Mouse (Mus musculus) myocyte (in vitro differentiated cells): Measurements from ENCODE around the gene Ahcyl2. TPM values are rescaled to one million over a fixed set of nuclear protein-coding genes. Genes with fewer than 3 reads are reported as not detected.

Experiments used
- H3K27me3 ChIP-seq: one replicate; pipeline ENCODE4 v1.6.1; 2011; ENCODE audit not compliant: control insufficient read depth, insufficient read depth, insufficient read length
- H3K36me3 ChIP-seq: one replicate; pipeline ENCODE4 v1.6.1; 2011; ENCODE audit not compliant: control insufficient read depth, insufficient read depth
- H3K4me2 ChIP-seq: one replicate; pipeline ENCODE4 v1.6.1; 2011; ENCODE audit warnings: low read depth, control low read depth
- H3K4me3 ChIP-seq: one replicate; pipeline ENCODE4 v1.5.1; 2011; ENCODE audit warnings: mild to moderate bottlenecking, control low read depth, moderate library complexity
- H3K79me2 ChIP-seq: one replicate; pipeline ENCODE4 v1.6.1; 2011; ENCODE audit not compliant: control insufficient read depth, insufficient read depth
- H3ac ChIP-seq: one replicate; pipeline ENCODE4 v1.6.1; 2011; ENCODE audit not compliant: control insufficient read depth, insufficient read length
- CEBPB ChIP-seq: IDR thresholded peaks from 2 replicates; pipeline ENCODE4 v1.6.1; 2011; ENCODE audit warnings: mild to moderate bottlenecking, moderate library complexity; ENCODE audit not compliant: poor library complexity, insufficient read depth, severe bottlenecking
- E2F4 ChIP-seq: IDR thresholded peaks from one replicate; pipeline ENCODE4 v1.6.1; 2011; ENCODE audit warnings: mild to moderate bottlenecking, control low read depth, moderate library complexity; ENCODE audit not compliant: insufficient read depth
- MAX ChIP-seq: IDR thresholded peaks from one replicate; pipeline ENCODE4 v1.6.1; 2011; ENCODE audit warnings: low read depth, mild to moderate bottlenecking, control low read depth
- MYOD1 ChIP-seq, 3 experiments: IDR thresholded peaks; one replicate each; pipeline ENCODE4 v1.6.1; 2011; ENCODE audit warnings: control low read depth in 2 of 3, low read depth in 2 of 3, mild to moderate bottlenecking in 2 of 3, moderate library complexity in 1 of 3; ENCODE audit not compliant: insufficient read length in 2 of 3, control insufficient read depth in 1 of 3
- MYOG ChIP-seq, 3 experiments: IDR thresholded peaks; one replicate each; pipeline ENCODE4 v1.6.1; 2011; ENCODE audit warnings: control low read depth in 2 of 3, low read depth in 2 of 3, mild to moderate bottlenecking in 2 of 3; ENCODE audit not compliant: insufficient read length in 2 of 3, control insufficient read depth in 1 of 3, insufficient read depth in 1 of 3
- POLR2A ChIP-seq: IDR thresholded peaks from one replicate; pipeline ENCODE4 v1.6.1; 2011; ENCODE audit warnings: low read depth, mild to moderate bottlenecking, control low read depth, moderate library complexity; ENCODE audit not compliant: insufficient read length
- POLR2AphosphoS2 ChIP-seq: IDR thresholded peaks from one replicate; pipeline ENCODE4 v1.6.1; 2011; ENCODE audit warnings: low read depth, control low read depth; ENCODE audit not compliant: insufficient read length
- REST ChIP-seq: IDR thresholded peaks from one replicate; pipeline ENCODE4 v1.6.1; 2011; ENCODE audit warnings: mild to moderate bottlenecking, control low read depth, moderate library complexity; ENCODE audit not compliant: insufficient read depth, insufficient read length
- SRF ChIP-seq: IDR thresholded peaks from one replicate; pipeline ENCODE4 v1.6.1; 2011; ENCODE audit warnings: low read depth; ENCODE audit not compliant: control insufficient read depth, insufficient read length
- TCF12 ChIP-seq: IDR thresholded peaks from one replicate; pipeline ENCODE4 v1.6.1; 2011; ENCODE audit warnings: mild to moderate bottlenecking, control low read depth; ENCODE audit not compliant: poor library complexity, insufficient read depth, severe bottlenecking
- TCF3 ChIP-seq: IDR thresholded peaks from one replicate; pipeline ENCODE4 v1.6.1; 2011; ENCODE audit warnings: low read depth, control low read depth; ENCODE audit not compliant: insufficient read length
- USF1 ChIP-seq: IDR thresholded peaks from one replicate; pipeline ENCODE4 v1.6.1; 2011; ENCODE audit warnings: low read depth, mild to moderate bottlenecking, control low read depth, moderate library complexity
- polyA plus RNA-seq: library from polyadenylated mRNA; unstranded; fragments of >200 nt; fragmentation: generic; extraction: Trizol; gene quantifications from one replicate; pipeline ENCODE4 v1.2.1, GENCODE M21; 2012; ENCODE audit warnings: missing spikeins

Gene Ahcyl2
- polyA plus RNA-seq, 1 experiment, result 10.1 TPM

DNA sequence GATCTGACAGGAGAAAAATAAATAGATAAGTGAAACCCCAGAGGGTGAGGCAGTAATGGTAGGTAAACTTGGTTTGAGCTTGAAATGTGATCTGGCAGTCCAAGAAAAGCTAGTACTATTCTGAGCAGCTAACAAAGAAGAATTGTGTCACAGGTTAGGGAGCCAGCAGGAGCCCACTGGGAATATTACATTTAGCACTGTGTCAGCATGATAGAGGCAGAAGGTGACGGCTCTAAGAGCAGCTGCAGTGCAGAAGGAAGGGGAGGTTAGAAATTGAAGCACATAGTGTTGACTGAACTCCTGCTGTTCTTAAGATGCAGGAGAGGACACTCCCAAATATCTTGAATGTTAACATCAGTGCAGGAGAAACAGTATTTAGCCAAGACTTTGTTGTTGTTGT, 54.0 kb downstream of the Ahcyl2 start:
- Histone ChIP-seq H3ac (no peak overlapping the region), H3K79me2 (no peaks in the 10 kb centered on the region), H3K4me3 (no peak overlapping the region), H3K27me3 (no peaks in the 10 kb centered on the region), H3K36me3 (no peaks in the 10 kb centered on the region), H3K4me2 (no peak overlapping the region)
- TF ChIP-seq TCF12, result no peak
- peak in 1 of 3 experiments; percentile 13 for TF ChIP-seq MYOD1 (IDR thresholded peaks at IDR 0.05; ENCODE audit: control insufficient read depth in 1 of 3, insufficient read length in 2 of 3, low read depth in 2 of 3)
- TF ChIP-seq MYOG (IDR thresholded peaks at IDR 0.05; ENCODE audit: control insufficient read depth in 1 of 3, insufficient read depth in 1 of 3, insufficient read length in 2 of 3, low read depth in 2 of 3), result peak in 1 of 3 experiments; percentile 13

DNA sequence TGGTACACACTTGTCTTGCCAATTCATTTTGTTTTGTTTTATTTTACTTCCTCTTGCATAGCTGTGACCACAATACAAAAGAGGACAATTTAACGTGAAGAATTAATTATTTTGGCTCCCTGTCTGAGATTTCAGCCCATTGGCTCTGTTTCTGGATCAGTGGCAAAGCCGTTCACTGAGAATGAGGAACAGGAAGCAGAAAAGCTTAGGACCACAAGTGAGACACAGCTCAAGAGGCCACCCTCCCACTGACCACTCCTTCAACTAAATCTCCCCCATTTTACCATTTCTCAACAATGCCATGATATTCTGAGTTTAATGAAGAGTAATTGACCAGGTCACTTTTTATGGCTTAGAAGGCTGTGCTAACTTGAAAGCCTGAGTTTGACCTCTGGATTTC, 57.5 kb downstream of the Ahcyl2 start:
- Histone ChIP-seq H3K36me3 (no peaks in the 10 kb centered on the region), H3K27me3 (no peaks in the 10 kb centered on the region), H3K4me2 (no peak overlapping the region), H3ac (no peak overlapping the region), H3K79me2 (no peaks in the 10 kb centered on the region), H3K4me3 (no peak overlapping the region)
- no peak for TF ChIP-seq E2F4
- no peak for TF ChIP-seq POLR2A
- no peak for TF ChIP-seq MYOD1 (IDR thresholded peaks at IDR 0.05; ENCODE audit: control insufficient read depth in 1 of 3, insufficient read length in 2 of 3, low read depth in 2 of 3)
- TF ChIP-seq TCF3, result no peak
- TF ChIP-seq MYOG (IDR thresholded peaks at IDR 0.05; ENCODE audit: control insufficient read depth in 1 of 3, insufficient read depth in 1 of 3, insufficient read length in 2 of 3, low read depth in 2 of 3), result no peak
- TF ChIP-seq POLR2AphosphoS2, result no peak
- no peak for TF ChIP-seq TCF12
- TF ChIP-seq REST, result no peak
- no peak for TF ChIP-seq USF1

DNA sequence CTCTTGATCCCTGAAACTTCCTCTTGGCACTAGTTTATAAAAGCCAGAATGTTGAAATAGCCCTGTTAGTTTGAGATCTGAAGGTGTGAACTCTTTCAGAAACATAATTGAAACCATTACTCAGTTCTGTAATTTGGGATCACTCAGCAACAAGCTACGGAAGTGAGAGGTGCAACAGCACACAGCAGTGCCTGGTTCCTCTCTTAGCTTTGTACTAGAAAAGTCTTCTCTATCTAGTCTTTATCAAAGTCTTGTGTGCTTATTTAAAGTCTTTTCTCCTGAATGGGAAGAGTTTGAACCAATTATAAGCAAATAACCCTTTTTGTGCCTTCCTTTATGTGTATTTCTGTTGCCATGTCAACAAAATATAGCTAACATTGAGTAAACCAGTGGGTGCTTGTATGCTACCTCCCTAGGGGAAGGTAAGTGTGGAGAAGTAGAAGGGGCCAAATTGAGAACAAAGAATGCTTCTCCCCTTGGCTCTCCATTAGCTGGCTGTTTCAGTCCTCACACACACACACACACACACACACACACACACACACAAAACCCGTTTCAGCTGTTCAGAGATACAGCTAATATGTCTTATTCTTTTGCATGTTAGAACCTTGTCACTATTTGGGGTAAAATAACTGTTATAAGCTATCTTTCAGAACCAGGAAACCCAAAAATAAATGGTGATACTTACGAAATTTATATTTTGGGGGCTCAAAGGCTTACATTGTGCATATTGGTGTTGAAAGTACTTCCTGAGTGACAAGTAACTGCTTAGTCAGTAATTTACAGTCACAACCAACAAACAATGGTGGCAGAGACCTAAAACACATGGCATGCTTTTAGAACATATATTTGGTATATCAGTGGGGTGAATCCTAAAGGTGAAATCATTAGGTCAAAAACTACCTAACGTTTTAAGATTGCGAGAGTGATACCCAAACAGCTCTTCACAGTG, 59.8 kb downstream of the Ahcyl2 start:
- H3ac ChIP-seq, result no peak overlapping the region
- no peaks in the 10 kb centered on the region for H3K36me3 ChIP-seq
- H3K4me2 ChIP-seq, result no peak overlapping the region
- H3K27me3 ChIP-seq, result no peaks in the 10 kb centered on the region
- H3K79me2 ChIP-seq, result no peaks in the 10 kb centered on the region
- no peak overlapping the region for H3K4me3 ChIP-seq
- TF ChIP-seq REST (no peak), E2F4 (no peak), TCF12 (no peak), USF1 (no peak), MYOD1 (IDR thresholded peaks at IDR 0.05; ENCODE audit: control insufficient read depth in 1 of 3, insufficient read length in 2 of 3, low read depth in 2 of 3) (no peak)

DNA sequence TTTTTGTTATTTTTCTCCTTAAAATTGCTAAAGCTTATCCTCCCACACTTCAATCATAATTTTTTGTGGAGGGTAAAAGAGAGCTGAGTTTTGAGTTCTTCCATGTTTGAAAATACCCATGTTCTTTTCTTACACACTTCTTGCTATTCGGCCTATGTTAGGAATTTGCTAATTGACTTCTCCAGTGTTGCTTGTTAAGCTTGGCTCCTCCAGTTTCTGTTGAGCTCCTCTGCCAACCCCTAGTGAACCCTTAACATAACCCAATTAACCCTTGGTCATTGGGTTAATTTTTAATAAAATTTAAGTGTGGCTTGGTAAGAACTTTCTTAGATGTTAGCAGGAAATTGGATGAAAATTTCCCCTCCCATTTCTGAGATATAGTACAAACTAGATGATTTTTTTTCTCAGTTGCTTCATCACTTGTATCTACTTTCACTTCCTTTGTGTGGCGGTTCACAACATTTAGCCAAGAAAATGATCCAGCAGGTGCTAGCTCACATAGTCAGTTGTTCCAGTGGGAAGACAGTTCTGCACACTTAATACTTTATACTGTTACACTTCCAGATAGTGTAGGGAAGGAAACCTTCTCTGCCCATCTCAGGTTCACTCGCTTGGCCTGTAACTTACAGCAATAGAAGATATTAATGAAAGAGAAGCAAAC, 60.9 kb downstream of the Ahcyl2 start:
- Histone ChIP-seq H3K36me3 (no peaks in the 10 kb centered on the region), H3K79me2 (no peaks in the 10 kb centered on the region), H3K4me2 (no peak overlapping the region), H3ac (no peak overlapping the region), H3K4me3 (no peak overlapping the region), H3K27me3 (no peaks in the 10 kb centered on the region)
- TF ChIP-seq MYOD1 (IDR thresholded peaks at IDR 0.05; ENCODE audit: control insufficient read depth in 1 of 3, insufficient read length in 2 of 3, low read depth in 2 of 3) (no peak), POLR2A (no peak), MYOG (IDR thresholded peaks at IDR 0.05; ENCODE audit: control insufficient read depth in 1 of 3, insufficient read depth in 1 of 3, insufficient read length in 2 of 3, low read depth in 2 of 3) (no peak), TCF12 (no peak), MAX (no peak), CEBPB (no peak), SRF (no peak), REST (no peak), TCF3 (no peak), USF1 (no peak), E2F4 (no peak), POLR2AphosphoS2 (no peak)

DNA sequence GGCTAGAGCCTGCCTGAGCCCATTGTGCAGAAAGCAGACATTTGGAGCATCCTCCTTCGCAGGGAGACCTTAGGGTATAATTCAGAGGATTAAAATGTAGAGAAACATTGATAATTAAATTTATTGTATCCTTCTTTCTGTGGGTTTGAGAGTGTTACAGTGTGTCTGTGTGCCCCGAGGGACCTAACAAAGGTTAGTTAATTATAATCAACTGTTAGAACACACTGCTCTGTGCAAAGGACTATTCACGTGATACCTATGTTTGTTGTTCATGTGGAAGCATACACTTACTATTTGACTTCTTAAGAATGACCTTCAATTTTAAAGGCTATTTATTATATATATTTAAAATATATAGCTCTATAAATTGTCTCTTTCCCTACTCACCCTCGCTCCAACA, 64.5 kb downstream of the Ahcyl2 start:
- H3ac ChIP-seq, result no peak overlapping the region
- no peaks in the 10 kb centered on the region for H3K27me3 ChIP-seq
- TF ChIP-seq TCF12 (no peak), MYOG (IDR thresholded peaks at IDR 0.05; ENCODE audit: control insufficient read depth in 1 of 3, insufficient read depth in 1 of 3, insufficient read length in 2 of 3, low read depth in 2 of 3) (no peak)
- no peak overlapping the region for H3K4me3 ChIP-seq
- no peaks in the 10 kb centered on the region for H3K79me2 ChIP-seq
- no peak overlapping the region for H3K4me2 ChIP-seq
- no peaks in the 10 kb centered on the region for H3K36me3 ChIP-seq
